Mouse (Mus musculus) ES-E14 (cell line): ENCODE data around the gene Amdhd2. TPM values are rescaled to one million over a fixed set of nuclear protein-coding genes. Genes with fewer than 3 reads are reported as not detected.

Experiments used
- DNase-seq: peaks from one replicate; pipeline ENCODE4 v3.0.0-alpha.2; 2013; ENCODE audit warnings: low read depth, low spot score
- H3K27ac ChIP-seq: 2 replicates; pipeline ENCODE4 v1.5.1; 2012; ENCODE audit warnings: low read depth, mild to moderate bottlenecking, low read length, moderate library complexity, mixed read lengths; ENCODE audit not compliant: poor library complexity, insufficient read depth, severe bottlenecking
- H3K36me3 ChIP-seq: 2 replicates; pipeline ENCODE4 v1.6.1; 2012; ENCODE audit warnings: mild to moderate bottlenecking, low read length, moderate library complexity, mixed read lengths; ENCODE audit not compliant: control insufficient read depth, poor library complexity, insufficient read depth, severe bottlenecking
- H3K4me1 ChIP-seq, 2 experiments: fragments of 150-350 bp in 1 of 2; sonication (generic) in 1 of 2; 2 replicates each; pipeline ENCODE4 v1.6.1; 2012; ENCODE audit warnings: low read length in 2 of 2, mild to moderate bottlenecking in 1 of 2, mixed read lengths in 1 of 2; ENCODE audit not compliant: control insufficient read depth in 2 of 2, insufficient read depth in 2 of 2, poor library complexity in 1 of 2
- H3K4me3 ChIP-seq, 2 experiments: fragments of 150-350 bp in 1 of 2; sonication (generic) in 1 of 2; 2 replicates each; pipeline ENCODE4 v1.5.1; 2012; ENCODE audit warnings: low read length in 2 of 2, low read depth in 1 of 2, mild to moderate bottlenecking in 1 of 2, mixed read lengths in 1 of 2; ENCODE audit not compliant: insufficient read depth in 1 of 2, poor library complexity in 1 of 2, severe bottlenecking in 1 of 2
- H3K9ac ChIP-seq: 2 replicates; pipeline ENCODE4 v1.6.1; 2012; ENCODE audit warnings: low read depth, mild to moderate bottlenecking, low read length, mixed read lengths; ENCODE audit not compliant: poor library complexity, insufficient read depth, severe bottlenecking
- H3K9me3 ChIP-seq: fragments of 150-350 bp; sonication (generic); 2 replicates; pipeline ENCODE4 v1.6.1; 2012; ENCODE audit warnings: low read depth, mild to moderate bottlenecking, low read length; ENCODE audit not compliant: control insufficient read depth, insufficient read depth
- CHD2 ChIP-seq: IDR thresholded peaks from 2 replicates; pipeline ENCODE4 v1.6.1; 2014; ENCODE audit warnings: mild to moderate bottlenecking, low read depth, low read length, inconsistent platforms
- HCFC1 ChIP-seq: IDR thresholded peaks from 2 replicates; pipeline ENCODE4 v1.6.1; 2012; ENCODE audit warnings: low read length, inconsistent platforms, borderline replicate concordance; ENCODE audit not compliant: insufficient read depth
- MAFK ChIP-seq: IDR thresholded peaks from 2 replicates; pipeline ENCODE4 v1.6.1; 2014; ENCODE audit warnings: mild to moderate bottlenecking, low read depth, low read length, inconsistent platforms; ENCODE audit not compliant: insufficient read depth
- ZC3H11A ChIP-seq: IDR thresholded peaks from 2 replicates; pipeline ENCODE4 v1.6.1; 2012; ENCODE audit warnings: low read depth, mild to moderate bottlenecking, inconsistent platforms, low read length, borderline replicate concordance
- ZNF384 ChIP-seq: IDR thresholded peaks from 2 replicates; pipeline ENCODE4 v1.6.1; 2012; ENCODE audit warnings: low read depth, low read length, inconsistent platforms
- in situ Hi-C, 2 experiments: fragments of 600-800 bp; cut with MboI; formaldehyde crosslinking; loops; one replicate each; pipeline ENCODE4 v1.15.1; 2025; ENCODE audit warnings: low sequenced_read_pairs in 2 of 2, inconsistent platforms in 1 of 2; ENCODE audit not compliant: unreplicated experiment in 2 of 2
- total RNA-seq: library from RNA; depleted of rRNA; stranded (reverse); fragments of 300-350 nt; gene quantifications from 2 replicates; pipeline ENCODE4 v1.2.3, GENCODE M21; 2012

The Amdhd2 gene
- total RNA-seq, 1 experiment = 28.5 TPM

DNA sequence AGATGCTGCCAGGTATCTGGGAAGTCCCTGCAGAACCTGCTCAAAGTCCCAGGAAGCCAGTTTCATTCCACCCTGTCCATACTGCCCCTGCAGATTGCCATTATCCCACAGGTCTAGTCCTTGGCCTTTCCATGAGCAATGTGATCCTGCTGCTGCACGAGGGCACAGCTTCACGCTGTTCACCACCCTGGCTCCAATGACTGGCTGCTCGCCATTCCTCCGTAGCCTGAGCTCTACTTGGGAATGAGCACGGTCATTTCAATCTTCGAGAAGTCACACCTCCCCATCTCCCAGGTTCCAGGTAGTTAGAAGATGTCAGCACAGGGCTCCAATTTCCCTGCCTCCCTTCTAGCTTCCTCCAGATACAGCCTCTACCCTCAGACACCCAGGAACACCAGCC, 6.4 kb downstream of the Amdhd2 start:
- in situ Hi-C loops = no loop called here
- TF ChIP-seq ZC3H11A = no peak
- no peak for TF ChIP-seq ZNF384
- TF ChIP-seq HCFC1 = no peak
- TF ChIP-seq CHD2 = no peak
- no peaks in the 10 kb centered on the region for H3K9me3 ChIP-seq

DNA sequence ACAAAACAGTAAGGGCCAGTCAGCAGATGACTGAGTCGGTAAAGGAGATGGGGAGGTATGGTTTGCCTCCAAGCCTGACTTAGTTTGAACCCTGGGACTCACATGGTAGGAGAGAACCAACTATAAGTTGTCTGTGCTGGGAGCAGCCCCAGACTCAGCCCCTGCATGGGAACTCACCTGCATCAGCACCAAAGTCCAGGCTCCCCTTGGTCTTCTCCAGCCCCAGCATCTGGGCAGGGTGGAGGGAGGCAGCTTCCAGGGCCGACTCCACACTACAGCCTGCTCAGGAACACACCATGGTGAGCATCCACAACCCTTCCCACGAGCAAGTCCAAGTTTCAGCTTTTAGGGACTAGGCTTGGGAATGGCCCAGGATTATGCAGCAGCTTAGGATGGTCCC, 7.2 kb downstream of the Amdhd2 start:
- in situ Hi-C loops = no loop called here
- TF ChIP-seq MAFK = no peak
- TF ChIP-seq HCFC1 = no peak
- TF ChIP-seq ZNF384 = no peak
- TF ChIP-seq ZC3H11A = no peak
- Histone ChIP-seq H3K4me3 (no peak overlapping the region), H3K9ac (no peak overlapping the region), H3K9me3 (no peaks in the 10 kb centered on the region), H3K27ac (no peak overlapping the region), H3K4me1 (peaks cover under 1 to 6% of the 10 kb centered on the region in 2 experiments; a peak in 2 of 4 replicates), H3K36me3 (peaks cover 22% of the 10 kb centered on the region; the same call in 1 of the 2 replicates)
- no peak for DNase-seq

More for the DNA sequence above, 6.4 kb downstream of the Amdhd2 start:
- H3K36me3 ChIP-seq = peaks cover 22% of the 10 kb centered on the region; the same call in 1 of the 2 replicates
- DNase-seq = no peak
- no peak overlapping the region for H3K4me3 ChIP-seq
- no peak overlapping the region for H3K9ac ChIP-seq
- no peak overlapping the region for H3K27ac ChIP-seq
- H3K4me1 ChIP-seq = peaks cover 0 to 11% of the 10 kb centered on the region in 2 experiments; a peak in 2 of 4 replicates

DNA sequence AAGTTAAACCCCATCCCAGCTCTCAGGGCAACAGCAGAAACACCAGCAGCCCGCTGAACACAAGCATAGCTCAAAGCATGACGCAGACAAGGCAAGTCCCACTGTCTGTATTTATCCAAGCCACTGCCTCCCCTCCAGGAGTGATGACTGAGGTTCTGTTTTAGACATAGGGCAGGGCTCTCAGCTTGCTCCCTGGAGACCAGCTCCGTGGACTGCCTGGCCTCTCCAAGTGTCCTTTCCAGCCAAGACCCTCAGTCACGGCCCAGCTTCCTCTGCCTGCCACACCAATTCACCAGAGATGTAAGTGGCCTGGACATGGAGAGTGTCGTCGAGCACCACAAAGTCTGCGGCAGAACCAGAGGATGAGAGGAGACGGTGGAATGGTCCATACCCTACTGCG, 7.8 kb downstream of the Amdhd2 start:
- Histone ChIP-seq H3K4me1 (peaks cover 2 to 9% of the 10 kb centered on the region in 2 experiments; a peak in 3 of 4 replicates), H3K4me3 (no peak overlapping the region), H3K36me3 (peaks cover 22% of the 10 kb centered on the region; the same call in 1 of the 2 replicates), H3K27ac (no peak overlapping the region), H3K9me3 (no peaks in the 10 kb centered on the region), H3K9ac (no peak overlapping the region)
- DNase-seq = no peak
- in situ Hi-C loops = no loop called here
- no peak for TF ChIP-seq ZC3H11A
- TF ChIP-seq CHD2 = no peak
- TF ChIP-seq MAFK = no peak
- TF ChIP-seq HCFC1 = no peak
- no peak for TF ChIP-seq ZNF384

DNA sequence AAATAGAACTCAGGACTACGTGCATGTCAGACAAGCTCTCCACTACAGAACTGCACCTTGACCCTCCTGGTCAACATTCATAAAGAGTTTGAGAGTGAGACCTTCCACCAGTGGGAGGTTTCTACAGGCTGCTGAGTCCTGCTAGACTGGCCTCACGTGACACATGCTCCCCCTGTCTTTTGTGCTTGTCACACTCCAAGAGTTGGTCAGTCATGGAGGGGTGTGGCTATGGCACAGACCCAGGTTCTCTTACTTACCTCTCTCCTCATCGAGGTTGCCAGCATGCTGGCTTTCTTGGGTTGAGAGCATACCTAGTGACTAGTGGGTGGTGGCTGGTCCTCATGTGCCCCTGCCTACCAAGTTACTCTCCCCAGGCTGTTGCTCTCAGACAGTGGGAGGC, 9.1 kb downstream of the Amdhd2 start:
- H3K9ac ChIP-seq = no peak overlapping the region
- no peak for DNase-seq
- H3K4me3 ChIP-seq = no peak overlapping the region
- peaks cover 22% of the 10 kb centered on the region; the same call in 1 of the 2 replicates for H3K36me3 ChIP-seq
- no peak overlapping the region for H3K27ac ChIP-seq
- H3K9me3 ChIP-seq = no peaks in the 10 kb centered on the region
- TF ChIP-seq ZC3H11A (no peak), HCFC1 (no peak), ZNF384 (no peak), CHD2 (no peak), MAFK (no peak)
- peaks cover 2 to 12% of the 10 kb centered on the region in 2 experiments; a peak in 3 of 4 replicates for H3K4me1 ChIP-seq
- in situ Hi-C loops = no loop called here
